Mouse (Mus musculus): Measurements from ENCODE around the gene Dctd. TPM values are rescaled to one million over a fixed set of nuclear protein-coding genes. Genes with fewer than 3 reads are reported as not detected.

Dctd gene
- polyA plus RNA-seq (2012; rRNA removed; ENCODE audit: low replicate concordance) = 1.4 and 4.1 TPM in 2 replicates

DNA sequence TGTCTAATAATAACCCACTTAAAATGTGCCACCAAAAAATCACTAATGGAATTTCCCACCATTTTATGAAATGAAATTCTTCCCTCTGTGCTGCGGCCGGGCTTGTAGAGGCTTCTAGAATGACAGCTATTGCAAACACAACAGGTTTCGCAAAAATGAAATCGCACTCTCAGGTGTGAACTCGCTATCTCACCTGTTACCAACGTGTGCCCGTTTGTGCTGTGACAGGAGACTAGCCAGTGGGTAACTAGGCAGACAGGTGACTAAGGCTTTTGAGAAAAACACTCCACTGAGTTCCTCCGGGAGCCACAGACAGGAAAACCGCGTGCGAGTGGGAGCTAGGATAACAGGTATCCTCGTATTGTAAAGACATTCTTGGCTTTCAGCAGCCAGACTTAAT is at the start of gene Dctd:
Gene Dctd (plus strand): TSS at position 301 of the 400 bp plus-strand sequence.

Other genes with a start within 250 kb of the Dctd start
- gene Wwc2, start 108.2 kb upstream of the Dctd start, polyA plus RNA-seq (2012; rRNA removed; ENCODE audit: low replicate concordance) = 1.1 and 1.9 TPM in 2 replicates

Data from duodenum, adult 2 months (tissue).